Mouse (Mus musculus) intestine, embryonic 16.5 days (tissue): ENCODE measurements at regions not wholly inside any gene's neighbourhood (a gene's known extent, or its start where the extent isn't known, plus 50 kb on each side); places are given as distances from the start of the nearest gene placed in this dataset.

Experiments used
- ATAC-seq: fragments of 200-750 bp; cut with Nextera tagmentation; 2 replicates; pipeline ENCODE4 v1.8.0; 2017; ENCODE audit warnings: moderate TSS enrichment, moderate library complexity
- H3K27ac ChIP-seq: fragments of 300-500 bp; sonication (generic); 2 replicates; pipeline ENCODE4 v1.5.1; 2014; ENCODE audit warnings: mild to moderate bottlenecking, low read length
- H3K27me3 ChIP-seq: fragments of 300-500 bp; sonication (generic); replicated peaks from 2 replicates; pipeline ENCODE4 v1.6.1; 2014; ENCODE audit warnings: low read length, control low read depth, mixed read lengths; ENCODE audit not compliant: control insufficient read depth, insufficient read depth
- H3K36me3 ChIP-seq: fragments of 300-500 bp; sonication (generic); 2 replicates; pipeline ENCODE4 v1.6.1; 2014; ENCODE audit warnings: low read length, control low read depth; ENCODE audit not compliant: control insufficient read depth, insufficient read depth
- H3K4me1 ChIP-seq: fragments of 300-500 bp; sonication (generic); 2 replicates; pipeline ENCODE4 v1.6.1; 2014; ENCODE audit warnings: low read length, control low read depth, mixed read lengths; ENCODE audit not compliant: control insufficient read depth, insufficient read depth
- H3K4me2 ChIP-seq: fragments of 300-500 bp; sonication (generic); 2 replicates; pipeline ENCODE4 v1.6.1; 2014; ENCODE audit warnings: low read depth, low read length, control low read depth
- H3K4me3 ChIP-seq: fragments of 300-500 bp; sonication (generic); 2 replicates; pipeline ENCODE4 v1.5.1; 2014; ENCODE audit warnings: mild to moderate bottlenecking, low read length
- H3K9ac ChIP-seq: fragments of 300-500 bp; sonication (generic); 2 replicates; pipeline ENCODE4 v1.6.1; 2014; ENCODE audit warnings: low read depth, low read length
- H3K9me3 ChIP-seq: fragments of 300-500 bp; sonication (generic); 2 replicates; pipeline ENCODE4 v1.6.1; 2016; ENCODE audit warnings: low read length, control low read depth; ENCODE audit not compliant: control insufficient read depth
- WGBS: fragments of 180-500 bp; shearing (Covaris S2); extraction: QIAGEN DNeasy Blood & Tissue Kit; methylation state at CpG from one replicate; pipeline ENCODE4 v1.1.7; 2014; 5-methylcytosine and 5-hydroxymethylcytosine counted together

DNA sequence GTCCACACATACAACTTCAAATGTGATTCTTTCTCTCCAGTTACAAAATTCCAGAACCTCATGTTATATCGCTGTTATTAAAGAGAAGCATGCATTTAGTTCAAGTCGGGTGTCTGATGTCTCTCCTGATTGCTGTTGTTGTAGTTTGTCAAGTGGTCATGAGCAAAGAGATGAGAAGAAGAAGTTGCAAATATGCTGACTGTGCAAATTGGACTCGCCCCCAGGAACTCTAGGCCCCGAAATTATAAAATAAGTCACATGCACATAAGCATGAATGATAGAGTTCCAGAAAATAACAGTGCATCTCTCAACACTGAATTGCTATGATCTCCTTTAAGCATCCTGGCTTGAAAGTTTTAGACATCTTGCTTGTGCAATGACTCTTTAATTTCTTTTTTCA is 53.3 kb downstream of the Kif2b start:
- H3K27ac ChIP-seq, result no peak overlapping the region
- no peaks in the 10 kb centered on the region for H3K27me3 ChIP-seq
- no peak overlapping the region for H3K4me2 ChIP-seq
- 82% methylated on average over 4 of the region's 4 CpGs for WGBS
- no peak overlapping the region for H3K9ac ChIP-seq
- no peaks in the 10 kb centered on the region for H3K4me1 ChIP-seq
- no peak overlapping the region for H3K4me3 ChIP-seq
- no peaks in the 10 kb centered on the region for H3K36me3 ChIP-seq
- ATAC-seq, result no peak
- no peaks in the 10 kb centered on the region for H3K9me3 ChIP-seq

GRCm38 (mm10) chr11:91479236-91479635 is 98.1 kb downstream of the Kif2b start:
- Histone ChIP-seq H3K4me3 (no peak overlapping the region), H3K4me2 (no peak overlapping the region), H3K27me3 (no peaks in the 10 kb centered on the region), H3K36me3 (no peaks in the 10 kb centered on the region), H3K27ac (no peak overlapping the region), H3K9ac (no peak overlapping the region), H3K4me1 (no peaks in the 10 kb centered on the region), H3K9me3 (no peaks in the 10 kb centered on the region)
- 76% methylated on average over 2 of the region's 2 CpGs for WGBS
- ATAC-seq, result no peak

GRCm38 (mm10) chr11:91463578-91464401 is 113.6 kb downstream of the Kif2b start:
- no peak for ATAC-seq
- no peak overlapping the region for H3K9ac ChIP-seq
- no peak overlapping the region for H3K27ac ChIP-seq
- H3K4me2 ChIP-seq, result no peak overlapping the region
- no peaks in the 10 kb centered on the region for H3K9me3 ChIP-seq
- no peaks in the 10 kb centered on the region for H3K27me3 ChIP-seq
- no peaks in the 10 kb centered on the region for H3K36me3 ChIP-seq
- WGBS, result 58% methylated on average over 8 of the region's 8 CpGs
- no peaks in the 10 kb centered on the region for H3K4me1 ChIP-seq
- H3K4me3 ChIP-seq, result no peak overlapping the region

GRCm38 (mm10) chr11:91461946-91462345 is 115.4 kb downstream of the Kif2b start:
- no peaks in the 10 kb centered on the region for H3K9me3 ChIP-seq
- H3K9ac ChIP-seq, result no peak overlapping the region
- no peak for ATAC-seq
- H3K4me2 ChIP-seq, result no peak overlapping the region
- H3K27ac ChIP-seq, result no peak overlapping the region
- no peaks in the 10 kb centered on the region for H3K4me1 ChIP-seq
- 69% methylated on average over 3 of the region's 3 CpGs for WGBS
- no peak overlapping the region for H3K4me3 ChIP-seq
- no peaks in the 10 kb centered on the region for H3K27me3 ChIP-seq
- no peaks in the 10 kb centered on the region for H3K36me3 ChIP-seq

DNA sequence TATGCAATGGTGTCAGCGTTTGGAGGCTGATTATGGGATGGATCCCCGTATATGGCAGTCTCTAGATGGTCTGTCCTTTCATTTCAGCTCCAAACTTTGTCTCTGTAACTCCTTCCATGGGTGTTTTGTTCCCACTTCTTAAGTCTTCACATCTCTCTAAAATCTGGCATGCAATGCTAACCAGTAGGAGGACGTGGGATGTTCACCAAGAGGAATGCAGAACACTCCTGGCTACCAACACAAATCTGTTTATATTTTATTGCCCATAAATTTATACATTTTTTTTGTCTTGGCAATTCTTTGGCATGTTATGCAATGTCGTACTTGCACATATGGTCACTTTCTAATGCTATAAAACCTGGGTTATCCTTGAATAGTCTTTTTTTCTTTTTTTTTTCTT is 135.0 kb downstream of the Kif2b start:
- Histone ChIP-seq H3K27ac (no peak overlapping the region), H3K36me3 (no peaks in the 10 kb centered on the region), H3K27me3 (no peaks in the 10 kb centered on the region), H3K9ac (no peak overlapping the region), H3K4me2 (no peak overlapping the region), H3K4me3 (no peak overlapping the region), H3K4me1 (no peaks in the 10 kb centered on the region), H3K9me3 (no peaks in the 10 kb centered on the region)
- no peak for ATAC-seq
- 85% methylated on average over 4 of the region's 4 CpGs for WGBS

GRCm38 (mm10) chr11:91432195-91432594 is 145.2 kb downstream of the Kif2b start:
- H3K27me3 ChIP-seq, result no peaks in the 10 kb centered on the region
- WGBS, result 75% methylated on average over 5 of the region's 5 CpGs
- ATAC-seq, result no peak
- H3K9me3 ChIP-seq, result no peaks in the 10 kb centered on the region
- no peak overlapping the region for H3K4me2 ChIP-seq
- H3K36me3 ChIP-seq, result no peaks in the 10 kb centered on the region
- H3K9ac ChIP-seq, result no peak overlapping the region
- no peaks in the 10 kb centered on the region for H3K4me1 ChIP-seq
- no peak overlapping the region for H3K4me3 ChIP-seq
- no peak overlapping the region for H3K27ac ChIP-seq

- Histone ChIP-seq H3K9ac (no peak overlapping the region), H3K27me3 (no peaks in the 10 kb centered on the region), H3K4me2 (no peak overlapping the region), H3K4me3 (no peak overlapping the region), H3K4me1 (no peaks in the 10 kb centered on the region), H3K9me3 (no peaks in the 10 kb centered on the region), H3K27ac (no peak overlapping the region), H3K36me3 (no peaks in the 10 kb centered on the region)
- WGBS, result 74% methylated on average over 4 of the region's 4 CpGs
- ATAC-seq, result no peak
Measured at GRCm38 (mm10) chr11:91426731-91427130, 150.6 kb downstream of the Kif2b start.

DNA sequence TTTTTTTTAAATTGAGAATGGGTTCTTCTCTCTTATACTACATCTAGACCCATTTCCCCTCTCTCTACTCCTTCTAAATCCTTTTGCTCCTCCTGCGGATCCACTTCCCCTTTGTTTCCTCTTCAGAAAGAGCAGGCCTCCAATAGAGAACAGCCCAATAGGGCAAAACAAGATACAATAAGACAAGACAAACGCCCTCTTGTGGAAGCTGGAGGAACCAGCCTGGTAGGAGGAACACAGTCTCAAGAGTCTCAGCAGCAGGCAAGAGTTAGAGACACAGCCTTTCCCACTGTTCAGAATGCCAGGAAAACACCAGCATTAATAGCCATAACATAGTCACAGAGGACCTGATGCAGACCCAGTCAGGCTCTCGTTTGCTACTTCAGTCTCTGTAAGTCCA is 190.2 kb downstream of the Kif2b start:
- no peak overlapping the region for H3K27ac ChIP-seq
- no peaks in the 10 kb centered on the region for H3K27me3 ChIP-seq
- H3K9me3 ChIP-seq, result no peaks in the 10 kb centered on the region
- H3K4me2 ChIP-seq, result no peak overlapping the region
- no peak overlapping the region for H3K9ac ChIP-seq
- 52% methylated on average over 3 of the region's 3 CpGs for WGBS
- H3K36me3 ChIP-seq, result no peaks in the 10 kb centered on the region
- no peaks in the 10 kb centered on the region for H3K4me1 ChIP-seq
- no peak overlapping the region for H3K4me3 ChIP-seq
- ATAC-seq, result no peak

DNA sequence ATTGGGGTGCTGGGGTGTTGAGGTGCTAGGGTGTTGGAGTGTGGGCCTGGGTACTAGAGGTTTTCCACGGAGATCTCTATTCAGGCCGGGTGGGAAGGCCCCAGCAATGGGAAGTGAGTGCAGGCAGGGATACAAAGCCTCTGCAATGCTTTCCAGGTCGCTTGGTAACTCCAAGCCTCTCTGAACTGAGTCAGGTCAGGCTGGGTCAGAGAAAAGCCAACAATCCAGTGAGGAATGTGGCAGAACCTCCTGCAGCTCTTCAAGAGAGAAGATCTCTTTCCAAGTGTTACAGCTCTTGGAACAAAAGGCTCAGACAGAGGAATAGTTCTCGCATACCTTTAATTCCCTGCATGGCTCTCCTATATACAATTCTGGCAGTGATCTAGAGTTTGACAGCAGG is 220.3 kb downstream of the Kif2b start:
- Histone ChIP-seq H3K9ac (no peak overlapping the region), H3K27ac (no peak overlapping the region), H3K27me3 (no peaks in the 10 kb centered on the region), H3K36me3 (no peaks in the 10 kb centered on the region), H3K4me2 (no peak overlapping the region), H3K4me3 (no peak overlapping the region), H3K9me3 (no peaks in the 10 kb centered on the region), H3K4me1 (no peaks in the 10 kb centered on the region)
- ATAC-seq, result no peak
- 10% methylated on average over 4 of the region's 4 CpGs for WGBS

DNA sequence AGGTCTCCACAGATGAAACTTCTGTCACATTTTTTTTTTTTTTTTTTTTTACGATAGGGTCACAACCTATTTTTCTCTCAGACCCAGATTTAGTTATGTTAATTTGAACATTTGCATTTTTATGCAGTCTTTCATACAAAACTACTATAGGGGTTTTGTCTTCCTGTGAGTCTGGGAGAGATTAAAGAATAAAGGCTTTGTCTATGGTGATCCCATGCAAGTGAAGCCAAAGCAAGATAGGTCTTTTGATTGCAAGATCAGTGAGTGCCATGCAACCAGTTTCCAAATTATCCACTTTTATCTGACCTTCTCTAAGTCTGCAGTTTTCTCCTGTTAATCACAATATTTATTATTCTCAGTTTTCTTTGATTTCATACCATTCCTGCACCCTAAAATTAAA is 234.7 kb downstream of the Kif2b start:
- Histone ChIP-seq H3K9ac (no peak overlapping the region), H3K4me2 (no peak overlapping the region), H3K27ac (no peak overlapping the region), H3K9me3 (no peaks in the 10 kb centered on the region), H3K4me1 (no peaks in the 10 kb centered on the region), H3K27me3 (no peaks in the 10 kb centered on the region), H3K4me3 (no peak overlapping the region), H3K36me3 (no peaks in the 10 kb centered on the region)
- no peak for ATAC-seq
- WGBS, result 62% methylated on average over 1 of the region's 1 CpGs
